Mouse (Mus musculus): Measurements from ENCODE around the gene Atad2b. TPM values are rescaled to one million over a fixed set of nuclear protein-coding genes. Genes with fewer than 3 reads are reported as not detected.

Gene Atad2b
- polyA plus RNA-seq, 1 experiment, result 8.7 TPM

GRCm38 (mm10) chr12:5044141-5044540 lies 127.0 kb downstream of the Atad2b start:
- TF ChIP-seq POLR2A (IDR thresholded peaks at IDR 0.05; ENCODE audit: borderline replicate concordance, extremely low read depth, low read depth, low read length) (no peak), CTCF (IDR thresholded peaks at IDR 0.05; ENCODE audit: insufficient read depth, low read length) (no peak)
- DNase-seq, result no peak
- WGBS, result 91% methylated on average over 15 of the region's 15 CpGs
- Histone ChIP-seq H3K4me1 (ENCODE audit: control insufficient read depth, insufficient read depth, low read length) (no peaks in the 10 kb centered on the region), H3K4me3 (replicated peaks; ENCODE audit: extremely low read depth, low read depth, low read length) (no peak overlapping the region)

GRCm38 (mm10) chr12:5048104-5048503 lies 131.0 kb downstream of the Atad2b start:
- TF ChIP-seq CTCF (IDR thresholded peaks at IDR 0.05; ENCODE audit: insufficient read depth, low read length) (no peak), POLR2A (IDR thresholded peaks at IDR 0.05; ENCODE audit: borderline replicate concordance, extremely low read depth, low read depth, low read length) (no peak)
- Histone ChIP-seq H3K4me1 (ENCODE audit: control insufficient read depth, insufficient read depth, low read length) (no peaks in the 10 kb centered on the region), H3K4me3 (replicated peaks; ENCODE audit: extremely low read depth, low read depth, low read length) (no peak overlapping the region)
- 96% methylated on average over 4 of the region's 4 CpGs for WGBS
- DNase-seq, result no peak

DNA sequence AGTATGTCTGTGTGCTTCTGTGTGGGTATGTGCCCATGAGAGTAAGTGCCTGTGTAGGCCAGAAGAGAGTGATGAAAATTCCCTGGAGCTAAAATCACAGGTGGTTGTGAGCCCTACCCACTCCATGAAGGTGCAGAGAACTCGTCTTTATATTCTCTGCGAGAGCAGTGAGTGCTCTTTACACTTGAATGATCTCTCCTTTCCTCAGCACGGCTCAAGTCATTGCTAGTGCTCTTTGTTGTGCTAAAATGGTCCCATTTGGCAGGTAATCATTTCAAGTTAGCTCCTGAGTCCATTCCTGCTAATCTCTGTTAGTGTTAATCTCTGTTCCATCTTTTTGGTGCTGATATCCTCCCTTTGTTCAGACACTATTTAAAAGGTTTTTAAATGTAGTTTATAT lies 150.4 kb downstream of the Atad2b start:
- no peak for TF ChIP-seq POLR2A (IDR thresholded peaks at IDR 0.05; ENCODE audit: borderline replicate concordance, extremely low read depth, low read depth, low read length)
- TF ChIP-seq CTCF (IDR thresholded peaks at IDR 0.05; ENCODE audit: insufficient read depth, low read length), result no peak
- WGBS, result 49% methylated on average over 3 of the region's 3 CpGs
- Histone ChIP-seq H3K4me1 (ENCODE audit: control insufficient read depth, insufficient read depth, low read length) (no peaks in the 10 kb centered on the region), H3K4me3 (replicated peaks; ENCODE audit: extremely low read depth, low read depth, low read length) (no peak overlapping the region)
- DNase-seq, result no peak

DNA sequence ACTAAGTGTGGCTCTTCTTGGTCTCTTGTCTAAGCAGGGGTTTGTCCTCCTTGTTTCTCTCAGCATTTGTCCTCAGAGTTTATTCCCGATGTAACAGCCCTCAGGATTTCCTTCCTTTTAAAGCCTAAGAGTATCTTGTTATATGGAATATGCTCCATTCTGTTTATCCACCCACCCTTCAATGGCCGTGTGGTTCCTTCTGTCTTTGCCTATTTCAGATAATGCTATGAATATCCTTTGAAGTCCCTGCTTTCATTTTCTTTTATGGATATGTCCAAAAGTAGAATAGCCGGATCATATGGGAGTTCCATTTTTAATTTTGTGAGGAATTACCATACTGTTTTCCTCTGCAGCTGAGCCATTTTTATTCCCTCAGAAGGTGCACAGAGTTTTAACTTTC lies 153.0 kb downstream of the Atad2b start:
- Histone ChIP-seq H3K4me3 (replicated peaks; ENCODE audit: extremely low read depth, low read depth, low read length) (no peak overlapping the region), H3K4me1 (ENCODE audit: control insufficient read depth, insufficient read depth, low read length) (no peaks in the 10 kb centered on the region)
- 62% methylated on average over 3 of the region's 3 CpGs for WGBS
- DNase-seq, result no peak
- no peak for TF ChIP-seq CTCF (IDR thresholded peaks at IDR 0.05; ENCODE audit: insufficient read depth, low read length)
- TF ChIP-seq POLR2A (IDR thresholded peaks at IDR 0.05; ENCODE audit: borderline replicate concordance, extremely low read depth, low read depth, low read length), result no peak

- TF ChIP-seq POLR2A (IDR thresholded peaks at IDR 0.05; ENCODE audit: borderline replicate concordance, extremely low read depth, low read depth, low read length) (no peak), CTCF (IDR thresholded peaks at IDR 0.05; ENCODE audit: insufficient read depth, low read length) (no peak)
- no peak for DNase-seq
- H3K4me3 ChIP-seq (replicated peaks; ENCODE audit: extremely low read depth, low read depth, low read length), result no peak overlapping the region
- 73% methylated on average over 12 of the region's 12 CpGs for WGBS
- H3K4me1 ChIP-seq (ENCODE audit: control insufficient read depth, insufficient read depth, low read length), result no peaks in the 10 kb centered on the region
Measured at GRCm38 (mm10) chr12:5073191-5073590, 156.0 kb downstream of the Atad2b start.

GRCm38 (mm10) chr12:5081480-5081879 lies 164.3 kb downstream of the Atad2b start:
- Histone ChIP-seq H3K4me3 (replicated peaks; ENCODE audit: extremely low read depth, low read depth, low read length) (no peak overlapping the region), H3K4me1 (ENCODE audit: control insufficient read depth, insufficient read depth, low read length) (no peaks in the 10 kb centered on the region)
- DNase-seq, result no peak
- 88% methylated on average over 4 of the region's 4 CpGs for WGBS
- no peak for TF ChIP-seq CTCF (IDR thresholded peaks at IDR 0.05; ENCODE audit: insufficient read depth, low read length)
- no peak for TF ChIP-seq POLR2A (IDR thresholded peaks at IDR 0.05; ENCODE audit: borderline replicate concordance, extremely low read depth, low read depth, low read length)

- Histone ChIP-seq H3K4me3 (replicated peaks; ENCODE audit: extremely low read depth, low read depth, low read length) (no peak overlapping the region), H3K4me1 (ENCODE audit: control insufficient read depth, insufficient read depth, low read length) (no peaks in the 10 kb centered on the region; the same call in 1 of the 2 replicates)
- WGBS, result 93% methylated on average over 5 of the region's 5 CpGs
- DNase-seq, result no peak
- TF ChIP-seq POLR2A (IDR thresholded peaks at IDR 0.05; ENCODE audit: borderline replicate concordance, extremely low read depth, low read depth, low read length) (no peak), CTCF (IDR thresholded peaks at IDR 0.05; ENCODE audit: insufficient read depth, low read length) (no peak)
Measured at GRCm38 (mm10) chr12:5084714-5085113, 167.6 kb downstream of the Atad2b start.

DNA sequence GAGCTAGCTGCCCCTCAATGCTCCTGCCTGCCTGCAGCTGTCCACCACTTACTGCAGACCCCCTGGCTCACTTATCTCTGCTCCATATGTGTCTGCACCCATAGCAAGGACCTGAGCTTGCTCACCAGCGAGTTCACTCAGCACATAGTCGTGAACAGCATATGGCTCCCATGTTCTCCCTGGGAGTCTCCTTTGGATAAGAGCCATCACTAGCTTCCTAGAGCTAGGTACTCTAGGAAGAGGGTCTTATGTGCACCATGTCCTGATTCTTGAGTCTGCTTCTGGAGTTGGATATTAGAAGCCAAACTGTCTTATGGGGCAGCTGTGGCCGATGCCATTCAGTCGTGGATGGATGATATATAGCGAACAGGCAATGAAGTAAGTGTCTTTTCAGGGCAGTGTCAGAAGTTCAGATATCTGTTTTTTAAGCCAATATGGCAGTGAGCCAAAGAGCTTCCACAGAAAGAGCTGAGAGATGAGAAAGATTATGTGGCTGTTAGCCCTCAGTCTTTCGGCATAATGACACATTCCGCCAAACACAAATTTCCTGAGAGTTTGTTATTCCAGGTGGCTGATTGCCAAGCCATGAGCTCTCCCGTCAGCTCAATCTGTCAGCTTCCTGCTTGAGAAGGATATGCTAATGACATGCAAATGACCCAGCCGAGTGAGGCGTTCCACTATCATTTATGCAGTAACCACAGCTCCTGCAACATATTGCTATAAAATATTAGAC lies 170.8 kb downstream of the Atad2b start:
- TF ChIP-seq CTCF (IDR thresholded peaks at IDR 0.05; ENCODE audit: insufficient read depth, low read length) (no peak), POLR2A (IDR thresholded peaks at IDR 0.05; ENCODE audit: borderline replicate concordance, extremely low read depth, low read depth, low read length) (no peak)
- DNase-seq, result no peak
- no peak overlapping the region for H3K4me3 ChIP-seq (replicated peaks; ENCODE audit: extremely low read depth, low read depth, low read length)
- WGBS, result 22% methylated on average over 10 of the region's 10 CpGs
- H3K4me1 ChIP-seq (ENCODE audit: control insufficient read depth, insufficient read depth, low read length), result no peaks in the 10 kb centered on the region; the same call in 1 of the 2 replicates

- 38% methylated on average over 1 of the region's 1 CpGs for WGBS
- Histone ChIP-seq H3K4me3 (replicated peaks; ENCODE audit: extremely low read depth, low read depth, low read length) (no peak overlapping the region), H3K4me1 (ENCODE audit: control insufficient read depth, insufficient read depth, low read length) (no peaks in the 10 kb centered on the region; the same call in 1 of the 2 replicates)
- no peak for TF ChIP-seq POLR2A (IDR thresholded peaks at IDR 0.05; ENCODE audit: borderline replicate concordance, extremely low read depth, low read depth, low read length)
- no peak for TF ChIP-seq CTCF (IDR thresholded peaks at IDR 0.05; ENCODE audit: insufficient read depth, low read length)
- no peak for DNase-seq
Measured at GRCm38 (mm10) chr12:5088639-5089038, 171.5 kb downstream of the Atad2b start.

Other genes starting within 250 kb of the Atad2b start
- not detected in 2 replicates for gene Fam228a, start 178.9 kb upstream of the Atad2b start, polyA plus RNA-seq (2012; rRNA removed)
- 0.08 and 0.10 TPM in 2 replicates for gene Pfn4, start 148.3 kb upstream of the Atad2b start, polyA plus RNA-seq (2012; rRNA removed)
- gene Fam228b, start 148.1 kb upstream of the Atad2b start, polyA plus RNA-seq (2012; rRNA removed), result 0.12 and 0.72 TPM in 2 replicates
- gene Sf3b6, start 99.8 kb upstream of the Atad2b start, polyA plus RNA-seq (2012; rRNA removed), result 33.4 and 60.8 TPM in 2 replicates
- 11.3 and 14.4 TPM in 2 replicates for gene Fkbp1b, start 75.8 kb upstream of the Atad2b start, polyA plus RNA-seq (2012; rRNA removed)
- gene Wdcp, start 74.0 kb upstream of the Atad2b start, polyA plus RNA-seq (2012; rRNA removed), result 5.2 and 6.0 TPM in 2 replicates
- 2.5 and 4.1 TPM in 2 replicates for gene Mfsd2b, start 43.0 kb upstream of the Atad2b start, polyA plus RNA-seq (2012; rRNA removed)
- gene Ubxn2a, start 9.6 kb upstream of the Atad2b start, polyA plus RNA-seq (2012; rRNA removed), result 5.9 and 6.3 TPM in 2 replicates

Measured in lung, adult 2 months (tissue).